Mouse (Mus musculus) stomach, embryonic 14.5 days (tissue): Measurements from ENCODE around the gene Plcb4. TPM values are rescaled to one million over a fixed set of nuclear protein-coding genes. Genes with fewer than 3 reads are reported as not detected.
A peak's percentile ranks its signal among the peaks of the same experiment; 100 is the strongest.

Experiments
- ATAC-seq: fragments of 200-750 bp; cut with Nextera tagmentation; 2 replicates; pipeline ENCODE4 v1.8.0; 2017; ENCODE audit warnings: low read depth, moderate TSS enrichment; ENCODE audit not compliant: insufficient number of reproducible peaks, insufficient read depth, low FRiP score
- H3K27ac ChIP-seq: fragments of 300-500 bp; sonication (generic); 2 replicates; pipeline ENCODE4 v1.5.1; 2014; ENCODE audit warnings: mild to moderate bottlenecking, low read length, moderate library complexity, mixed read lengths
- H3K27me3 ChIP-seq: fragments of 300-500 bp; sonication (generic); 2 replicates; pipeline ENCODE4 v1.6.1; 2014; ENCODE audit warnings: low read length, control low read depth, mixed read lengths; ENCODE audit not compliant: control insufficient read depth, insufficient read depth
- H3K36me3 ChIP-seq: fragments of 300-500 bp; sonication (generic); 2 replicates; pipeline ENCODE4 v1.6.1; 2014; ENCODE audit warnings: mild to moderate bottlenecking, control low read depth, low read length, moderate library complexity, mixed read lengths; ENCODE audit not compliant: control insufficient read depth, insufficient read depth
- H3K4me1 ChIP-seq: fragments of 300-500 bp; sonication (generic); 2 replicates; pipeline ENCODE4 v1.6.1; 2014; ENCODE audit warnings: low read length, control low read depth, mixed read lengths; ENCODE audit not compliant: control insufficient read depth, insufficient read depth
- H3K4me2 ChIP-seq: fragments of 300-500 bp; sonication (generic); replicated peaks from 2 replicates; pipeline ENCODE4 v1.6.1; 2014; ENCODE audit warnings: low read depth, low read length, control low read depth
- H3K4me3 ChIP-seq: fragments of 300-500 bp; sonication (generic); 2 replicates; pipeline ENCODE4 v1.5.1; 2014; ENCODE audit warnings: low read depth, low read length, control low read depth
- H3K9ac ChIP-seq: fragments of 300-500 bp; sonication (generic); replicated peaks from 2 replicates; pipeline ENCODE4 v1.6.1; 2014; ENCODE audit warnings: low read depth, mild to moderate bottlenecking, control low read depth, low read length, moderate library complexity, mixed read lengths
- H3K9me3 ChIP-seq: fragments of 300-500 bp; sonication (generic); 2 replicates; pipeline ENCODE4 v1.6.1; 2016; ENCODE audit warnings: low read depth, low read length, control low read depth; ENCODE audit not compliant: control insufficient read depth
- WGBS: fragments of 180-500 bp; shearing (Covaris S2); extraction: QIAGEN DNeasy Blood & Tissue Kit; methylation state at CpG from one replicate; pipeline ENCODE4 v1.1.7; 2014; 5-methylcytosine and 5-hydroxymethylcytosine counted together
- polyA plus RNA-seq: library from polyadenylated mRNA; unstranded; fragments of >200 nt; fragmentation: Nextera tagmentation; extraction: Ambion mirVana; gene quantifications from 2 replicates; pipeline ENCODE4 v1.2.1, GENCODE M21; 2014

Plcb4 gene
- polyA plus RNA-seq, 1 experiment from 2014 or later, result 51.4 TPM

DNA sequence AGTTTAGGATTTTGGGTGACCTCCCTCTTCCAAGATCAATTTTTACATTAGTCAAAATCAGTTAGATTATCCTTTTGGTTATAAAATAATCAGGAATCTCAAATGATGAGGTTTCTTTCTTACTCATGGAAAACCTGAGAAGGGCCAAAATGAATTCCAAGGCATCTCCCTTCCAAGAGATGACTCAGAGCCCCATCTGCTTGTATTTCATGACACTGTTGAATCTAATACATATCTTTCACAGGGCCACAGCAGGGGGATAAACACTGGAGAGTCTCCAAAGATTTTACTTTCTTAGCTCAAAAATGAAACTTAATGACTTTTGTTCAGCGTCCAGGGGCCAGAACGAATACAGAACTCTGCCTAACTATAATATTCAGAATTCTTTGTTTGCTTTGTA is 17.2 kb upstream of the Plcb4 start:
- no peak for ATAC-seq
- Histone ChIP-seq H3K27me3 (no peaks in the 10 kb centered on the region), H3K36me3 (no peaks in the 10 kb centered on the region), H3K9ac (no peak overlapping the region), H3K4me3 (no peak overlapping the region), H3K9me3 (no peaks in the 10 kb centered on the region), H3K4me1 (no peaks in the 10 kb centered on the region), H3K27ac (no peak overlapping the region), H3K4me2 (no peak overlapping the region)
- WGBS, result 67% methylated on average over 2 of the region's 2 CpGs

DNA sequence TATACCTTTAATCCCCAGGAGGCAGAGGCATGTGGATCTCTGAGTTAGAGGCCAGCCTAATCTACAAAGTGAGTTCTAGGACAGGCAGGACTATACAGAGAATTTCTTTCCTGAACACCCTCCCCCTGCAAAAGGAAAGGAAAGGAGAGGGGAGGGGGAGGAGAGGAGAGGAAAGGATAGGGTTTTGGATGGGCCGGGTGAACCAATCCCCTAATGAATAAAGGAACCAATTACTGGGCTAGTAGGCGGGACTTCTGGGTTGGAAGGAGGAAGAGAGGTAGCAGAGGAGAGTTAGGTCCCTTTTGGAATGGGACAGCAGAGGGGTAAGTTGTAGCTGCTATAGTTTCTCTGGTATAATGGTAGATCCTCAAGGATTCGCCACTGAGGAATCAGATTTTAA is 12.6 kb upstream of the Plcb4 start:
- no peak for ATAC-seq
- Histone ChIP-seq H3K4me1 (no peaks in the 10 kb centered on the region), H3K9ac (no peak overlapping the region), H3K27ac (no peak overlapping the region), H3K36me3 (no peaks in the 10 kb centered on the region), H3K4me3 (no peak overlapping the region), H3K27me3 (no peaks in the 10 kb centered on the region), H3K9me3 (no peaks in the 10 kb centered on the region), H3K4me2 (no peak overlapping the region)
- 77% methylated on average over 3 of the region's 3 CpGs for WGBS

DNA sequence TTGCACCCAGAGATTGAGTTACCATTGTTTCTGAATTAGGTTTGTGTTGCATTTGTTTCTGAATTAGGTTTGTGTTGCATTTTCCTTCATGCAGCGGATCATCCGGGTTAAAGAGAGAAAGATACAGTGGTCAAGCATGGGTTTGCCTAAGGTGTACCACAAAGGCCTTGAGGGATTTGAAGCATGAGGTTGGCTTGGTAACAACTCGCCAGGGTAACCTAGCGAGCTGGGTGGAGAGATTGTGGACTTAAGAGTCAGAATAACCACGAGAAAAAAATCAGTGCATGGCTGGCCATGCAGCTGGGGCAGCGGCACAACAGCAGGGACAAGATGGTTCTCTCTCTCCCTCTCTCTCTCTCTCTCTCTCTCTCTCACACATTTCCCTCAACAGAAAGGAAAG is 12.2 kb upstream of the Plcb4 start:
- WGBS, result 79% methylated on average over 6 of the region's 6 CpGs
- H3K9me3 ChIP-seq, result no peaks in the 10 kb centered on the region
- H3K27me3 ChIP-seq, result no peaks in the 10 kb centered on the region
- H3K27ac ChIP-seq, result peak overlapping the region; percentile 44; the same call in 1 of the 2 replicates
- no peak for ATAC-seq
- no peak overlapping the region for H3K4me3 ChIP-seq
- no peaks in the 10 kb centered on the region for H3K36me3 ChIP-seq
- H3K9ac ChIP-seq, result no peak overlapping the region
- no peak overlapping the region for H3K4me2 ChIP-seq
- no peaks in the 10 kb centered on the region for H3K4me1 ChIP-seq

DNA sequence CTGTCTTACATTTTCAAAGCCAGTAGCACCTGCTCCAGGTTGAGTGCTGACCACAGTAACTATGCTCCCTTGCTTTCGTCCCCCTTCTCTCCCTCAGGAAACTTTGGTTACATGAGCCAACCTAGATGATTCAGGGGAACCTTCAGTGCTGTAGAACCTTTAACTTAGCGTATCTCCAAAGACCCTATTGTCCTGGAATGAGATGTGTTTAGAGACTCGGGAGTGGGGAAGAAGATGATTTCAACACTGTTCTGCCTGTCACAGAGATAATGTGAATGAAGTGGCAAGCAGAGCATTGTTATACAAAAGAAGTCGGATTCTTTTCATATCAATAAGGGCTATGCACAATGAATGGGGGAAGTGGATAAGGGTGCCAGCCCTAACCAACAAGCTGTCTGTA is 10.8 kb upstream of the Plcb4 start:
- Histone ChIP-seq H3K27ac (no peak overlapping the region), H3K27me3 (no peaks in the 10 kb centered on the region), H3K4me3 (no peak overlapping the region), H3K4me1 (no peaks in the 10 kb centered on the region), H3K9ac (no peak overlapping the region), H3K4me2 (no peak overlapping the region), H3K9me3 (no peaks in the 10 kb centered on the region), H3K36me3 (no peaks in the 10 kb centered on the region)
- no peak for ATAC-seq
- WGBS, result 86% methylated on average over 4 of the region's 4 CpGs

DNA sequence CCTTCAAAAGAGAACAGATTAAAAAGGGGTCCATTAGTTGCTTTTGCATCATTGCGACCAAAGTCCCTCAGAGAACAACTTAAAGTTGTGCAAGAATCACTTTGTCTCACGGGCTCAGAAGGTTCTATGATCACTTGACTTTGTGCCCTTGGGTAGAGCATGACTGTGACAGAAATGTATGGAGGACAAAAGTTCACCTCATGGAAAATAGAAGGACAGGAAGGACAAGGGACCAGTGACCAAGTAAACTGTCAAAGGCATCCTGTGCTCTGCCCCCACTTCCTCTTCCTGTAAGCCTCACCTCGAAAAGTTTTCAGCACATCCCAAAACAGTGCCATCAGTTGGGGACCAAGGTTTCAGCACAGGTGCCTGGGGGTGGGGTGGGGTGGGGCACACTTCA is 7.9 kb upstream of the Plcb4 start:
- no peaks in the 10 kb centered on the region for H3K36me3 ChIP-seq

DNA sequence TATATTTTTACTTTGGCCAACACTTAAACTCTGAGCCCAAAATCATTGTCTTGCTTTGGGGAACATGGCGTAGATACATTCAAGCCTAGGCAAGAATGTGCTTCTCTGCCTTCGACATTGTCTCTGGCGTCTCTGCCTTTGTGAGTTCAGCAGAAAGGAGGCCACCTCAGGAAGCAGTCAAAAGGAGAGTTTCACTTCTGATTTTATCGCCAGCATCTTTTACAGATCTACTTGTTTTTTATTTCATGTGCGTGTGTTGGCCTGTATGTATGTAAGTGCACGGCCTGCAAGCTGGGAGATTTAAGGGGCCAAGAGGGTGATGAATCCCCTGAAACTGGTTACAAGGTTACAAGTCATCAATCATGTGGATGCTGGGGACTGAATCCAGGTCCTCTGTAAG is 6.8 kb upstream of the Plcb4 start:
- Histone ChIP-seq H3K4me1 (no peaks in the 10 kb centered on the region), H3K4me2 (no peak overlapping the region), H3K36me3 (no peaks in the 10 kb centered on the region), H3K27me3 (no peaks in the 10 kb centered on the region), H3K4me3 (no peak overlapping the region), H3K9ac (no peak overlapping the region), H3K9me3 (no peaks in the 10 kb centered on the region), H3K27ac (no peak overlapping the region)
- WGBS, result 84% methylated on average over 6 of the region's 6 CpGs
- no peak for ATAC-seq

More for the DNA sequence above, 7.9 kb upstream of the Plcb4 start:
- 79% methylated on average over 3 of the region's 3 CpGs for WGBS
- H3K4me2 ChIP-seq, result no peak overlapping the region
- no peaks in the 10 kb centered on the region for H3K9me3 ChIP-seq
- no peaks in the 10 kb centered on the region for H3K27me3 ChIP-seq
- no peak for ATAC-seq
- no peak overlapping the region for H3K4me3 ChIP-seq
- H3K4me1 ChIP-seq, result no peaks in the 10 kb centered on the region
- no peak overlapping the region for H3K9ac ChIP-seq
- no peak overlapping the region for H3K27ac ChIP-seq

DNA sequence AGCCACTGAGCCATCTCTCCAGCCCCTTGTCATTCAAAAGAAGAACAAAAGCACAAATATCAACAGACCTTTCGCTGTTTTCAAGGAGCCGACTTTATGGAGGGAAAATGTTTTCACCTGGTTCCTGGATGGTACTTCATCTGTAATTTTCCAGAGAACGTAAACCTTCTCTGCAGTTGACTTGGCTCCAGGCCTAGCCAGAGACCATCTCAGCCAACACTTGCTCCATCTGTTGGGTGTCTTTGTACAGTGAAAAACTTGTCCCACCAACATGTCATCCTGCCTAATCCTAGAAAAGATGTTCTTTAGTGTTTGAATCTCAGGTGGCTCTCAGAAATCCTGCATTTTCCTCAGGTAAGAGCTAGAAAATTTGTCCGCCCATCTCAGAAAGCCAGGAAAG is 6.4 kb upstream of the Plcb4 start:
- Histone ChIP-seq H3K4me2 (no peak overlapping the region), H3K4me1 (no peaks in the 10 kb centered on the region), H3K9me3 (no peaks in the 10 kb centered on the region), H3K27ac (no peak overlapping the region), H3K36me3 (no peaks in the 10 kb centered on the region), H3K9ac (no peak overlapping the region), H3K27me3 (no peaks in the 10 kb centered on the region), H3K4me3 (no peak overlapping the region)
- no peak for ATAC-seq
- 71% methylated on average over 4 of the region's 4 CpGs for WGBS

DNA sequence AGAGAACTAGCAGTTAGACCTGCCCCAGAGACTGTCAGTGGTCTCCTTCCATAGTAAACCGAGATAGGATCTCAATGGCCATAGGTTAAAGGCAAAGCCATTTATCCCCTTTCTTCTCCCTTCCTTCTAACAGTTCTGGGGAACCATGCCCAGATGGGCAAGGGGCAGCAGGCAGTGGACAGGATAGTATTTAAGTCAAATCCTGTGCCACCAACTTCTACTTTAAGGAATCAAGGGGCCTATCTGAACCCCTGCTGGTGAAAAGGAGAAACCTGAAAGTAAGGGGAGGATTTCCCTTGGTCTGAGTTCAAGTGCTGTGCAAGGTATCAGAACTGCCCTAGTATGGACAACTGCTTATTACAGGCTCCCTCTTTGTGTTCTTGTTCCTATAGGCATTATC is 2.9 kb upstream of the Plcb4 start:
- no peak overlapping the region for H3K9ac ChIP-seq
- no peaks in the 10 kb centered on the region for H3K27me3 ChIP-seq
- H3K4me1 ChIP-seq, result no peaks in the 10 kb centered on the region
- WGBS, result 76% methylated on average over 1 of the region's 1 CpGs
- no peaks in the 10 kb centered on the region for H3K36me3 ChIP-seq
- H3K4me3 ChIP-seq, result no peak overlapping the region
- H3K27ac ChIP-seq, result no peak overlapping the region
- ATAC-seq, result no peak
- no peaks in the 10 kb centered on the region for H3K9me3 ChIP-seq
- no peak overlapping the region for H3K4me2 ChIP-seq

DNA sequence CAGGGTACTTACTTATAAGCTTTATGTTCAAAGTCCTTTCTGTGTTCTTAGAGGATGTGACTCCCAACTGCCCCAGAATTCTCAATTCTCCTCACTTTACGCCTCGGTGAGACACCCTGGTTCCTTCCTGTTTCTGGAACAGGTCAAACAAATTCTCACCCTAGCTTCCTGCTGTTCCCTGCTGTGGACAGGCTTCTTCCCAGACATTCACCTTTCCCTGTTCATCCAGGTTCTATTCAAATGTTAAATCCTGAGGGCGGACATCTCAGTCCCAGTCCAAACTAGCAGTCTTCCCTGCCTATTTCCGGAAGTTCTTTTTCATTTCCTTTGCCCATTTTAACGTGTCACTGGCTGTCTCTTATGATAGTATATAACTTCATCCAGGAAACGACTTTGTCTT is 2.2 kb upstream of the Plcb4 start:
- Histone ChIP-seq H3K27me3 (no peaks in the 10 kb centered on the region), H3K9ac (no peak overlapping the region), H3K4me3 (no peak overlapping the region), H3K4me1 (no peaks in the 10 kb centered on the region), H3K4me2 (no peak overlapping the region), H3K27ac (no peak overlapping the region), H3K9me3 (no peaks in the 10 kb centered on the region), H3K36me3 (no peaks in the 10 kb centered on the region)
- 65% methylated on average over 6 of the region's 6 CpGs for WGBS
- ATAC-seq, result no peak
